Mouse (Mus musculus): ENCODE data around the gene Prr14l.

GRCm38 (mm10) chr5:32836976-32837375, 17.1 kb downstream of the Prr14l start:
- TF ChIP-seq CTCF (IDR thresholded peaks at IDR 0.05; ENCODE audit: borderline replicate concordance, insufficient read depth, low read length), result no peak
- no peak for TF ChIP-seq POLR2A (IDR thresholded peaks at IDR 0.05; ENCODE audit: low read depth, low read length)

Measured in embryonic fibroblast, embryonic 13.5 days (primary cell).